Mouse (Mus musculus) adrenal gland, postnatal 25 days (tissue): ENCODE measurements around the gene Trappc1. TPM values are rescaled to one million over a fixed set of nuclear protein-coding genes. Genes with fewer than 3 reads are reported as not detected.

ENCODE experiments used
- DNase-seq: peaks from one replicate; pipeline ENCODE4 v3.0.0; 2021; ENCODE audit warnings: mixed read lengths
- total RNA-seq: library from RNA; stranded (reverse); gene quantifications from 2 replicates; pipeline ENCODE4 v1.2.3, GENCODE M21; 2021

The Trappc1 gene
- total RNA-seq, 1 experiment from 2014 or later = 86.2 TPM

DNA sequence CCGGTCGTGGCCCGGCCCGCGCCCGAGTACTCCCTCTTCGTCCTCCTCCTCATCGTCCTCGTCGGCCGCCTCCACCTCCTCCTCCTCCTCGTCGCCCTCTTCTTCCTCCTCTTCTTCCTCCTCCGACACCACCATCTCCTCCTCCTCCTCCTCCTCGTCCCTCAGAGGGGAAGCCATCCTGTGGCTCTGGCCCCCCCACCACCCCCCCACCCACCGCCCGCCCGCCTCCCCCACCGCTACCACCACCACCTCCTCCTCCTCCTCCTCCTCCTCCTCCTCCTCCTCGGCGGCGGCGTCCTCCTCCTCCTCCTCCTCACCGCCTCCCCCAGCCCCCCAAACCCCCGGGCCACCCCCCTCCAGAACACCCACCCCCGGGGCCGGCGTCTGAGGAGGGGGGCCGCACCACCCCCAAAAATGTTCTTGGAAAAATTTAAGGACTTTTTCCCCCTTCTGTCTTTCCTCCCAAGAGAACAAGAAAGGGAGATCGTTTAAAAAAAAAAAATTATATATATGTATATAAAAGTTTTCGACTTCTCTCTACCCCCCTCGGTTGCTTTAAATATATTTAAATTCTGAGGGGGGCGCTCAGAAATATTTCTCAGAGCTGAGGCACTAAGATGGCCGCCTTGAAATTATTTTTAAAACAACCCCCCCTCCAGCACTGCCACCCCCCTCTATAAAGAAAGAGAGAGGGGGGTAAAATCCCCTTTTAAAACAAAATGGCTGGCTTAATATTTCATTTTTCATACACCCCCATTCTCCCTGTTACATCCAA lies 45.6 kb downstream of the Trappc1 start, which contains the start of gene Chd3:
TSS of gene Chd3 (minus strand) at position 192 of the 775 bp plus-strand sequence.
- no peak for DNase-seq

DNA sequence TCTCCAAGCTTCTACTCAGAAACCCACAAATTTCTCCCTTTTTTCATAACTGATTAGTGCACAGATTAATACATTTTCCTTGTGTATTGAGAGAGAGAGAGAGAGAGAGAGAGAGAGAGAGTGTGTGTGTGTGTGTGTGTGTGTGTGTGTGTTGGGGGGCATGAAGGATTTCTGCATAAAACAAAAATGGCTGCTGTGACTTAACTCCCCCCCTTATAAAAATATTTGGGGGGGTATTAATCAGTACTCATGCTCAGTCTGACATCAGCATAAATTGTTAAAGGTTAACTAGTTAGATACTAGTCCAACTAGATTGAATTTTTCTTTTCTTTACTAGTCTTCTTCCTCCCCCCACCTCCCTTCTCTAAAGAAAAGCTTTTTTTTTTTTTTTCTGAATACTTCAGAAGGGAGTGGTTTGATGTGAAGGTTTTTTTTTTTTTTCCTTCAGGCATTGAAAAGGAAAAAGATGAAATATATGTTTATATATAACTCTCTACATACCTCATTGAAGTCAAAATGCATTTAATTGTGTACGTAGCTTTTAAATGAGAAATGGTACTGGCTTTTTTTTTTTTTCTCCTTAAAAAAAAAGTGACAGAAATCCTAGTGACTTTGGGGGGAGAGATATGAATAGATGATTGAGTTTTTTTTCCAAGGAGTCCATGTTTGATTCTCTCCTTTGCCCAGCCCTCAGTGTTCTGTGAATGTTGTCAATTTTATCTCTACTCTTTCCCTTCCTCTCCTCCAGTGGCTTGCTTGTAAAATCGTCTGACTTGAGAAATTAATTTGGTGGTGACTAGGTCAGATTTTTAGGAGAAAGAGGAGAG lies 46.4 kb downstream of the Trappc1 start:
- DNase-seq = no peak

DNA sequence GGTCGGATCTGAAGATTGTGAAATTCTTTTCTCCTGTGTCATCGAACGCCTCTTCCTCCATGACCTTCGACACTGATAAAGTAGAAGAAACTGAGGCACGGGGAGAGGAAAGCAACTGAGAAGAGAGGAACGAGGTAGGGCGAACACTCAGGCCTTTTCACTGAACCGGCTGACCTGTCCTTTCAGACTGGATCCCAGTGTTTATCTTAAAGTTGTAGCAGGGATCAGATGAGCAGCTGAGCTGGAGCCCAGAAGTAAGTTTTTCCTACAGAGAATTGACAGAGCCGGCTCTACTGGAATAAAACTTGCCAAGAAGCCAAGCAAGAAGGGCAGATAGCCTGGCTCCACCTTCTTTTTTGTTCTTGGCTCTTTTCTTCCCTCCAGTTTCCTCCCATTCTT lies 47.0 kb downstream of the Trappc1 start:
- DNase-seq = no peak

DNA sequence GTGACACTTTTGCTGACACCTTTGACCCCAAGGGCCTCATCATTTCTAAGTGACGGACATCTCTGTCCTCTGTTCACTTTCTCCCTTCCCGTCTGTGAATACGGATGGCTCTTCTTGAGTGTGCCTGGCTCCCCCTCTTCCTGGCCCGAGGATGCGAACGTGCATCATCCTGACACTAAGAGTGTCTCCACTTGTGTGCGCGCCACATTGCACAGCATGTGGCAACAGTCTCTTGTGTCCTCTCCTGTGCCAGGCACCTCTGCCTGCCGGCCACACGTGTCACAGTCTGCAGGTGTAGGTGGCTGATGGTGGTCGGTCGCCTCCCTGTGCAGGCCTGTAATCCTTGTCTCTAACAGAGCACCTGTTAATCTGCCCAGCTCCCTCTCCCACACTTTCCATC lies 47.8 kb downstream of the Trappc1 start:
- DNase-seq = no peak

DNA sequence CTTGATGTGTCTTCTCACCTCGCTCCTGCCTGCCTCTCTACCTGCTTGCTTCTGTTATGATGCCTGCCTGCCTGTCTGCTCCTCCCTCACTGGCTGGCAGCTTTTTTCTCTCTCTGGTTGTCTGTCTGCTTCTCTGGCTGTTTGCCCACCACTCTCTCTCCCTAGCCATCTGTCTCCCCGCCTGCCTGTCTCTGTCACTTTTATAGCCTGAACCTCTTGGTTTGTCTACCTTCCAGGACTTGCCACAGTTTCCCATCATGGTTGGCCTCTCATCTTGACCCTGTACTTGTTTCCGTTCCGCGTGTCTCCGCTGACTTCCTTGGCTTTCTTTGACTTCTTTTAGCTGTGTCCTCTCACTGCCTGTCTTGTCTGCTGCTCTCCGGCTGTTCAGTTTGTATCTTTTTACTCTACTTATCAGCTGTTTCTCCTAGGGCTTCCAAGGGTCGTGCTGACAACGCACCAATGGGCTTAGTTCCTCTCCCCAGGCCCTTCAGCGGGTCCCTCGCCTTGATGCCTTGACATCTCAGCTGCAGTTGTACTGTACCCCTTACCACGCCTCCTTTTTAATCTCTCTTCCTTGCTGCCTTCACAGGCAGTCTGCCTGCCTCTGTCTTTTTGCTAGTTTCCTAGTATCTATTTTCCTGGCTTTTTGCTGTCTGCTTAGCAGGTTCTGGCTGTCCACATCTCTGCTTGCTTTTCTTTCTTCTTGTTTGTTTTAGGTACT lies 48.4 kb downstream of the Trappc1 start:
- no peak for DNase-seq

DNA sequence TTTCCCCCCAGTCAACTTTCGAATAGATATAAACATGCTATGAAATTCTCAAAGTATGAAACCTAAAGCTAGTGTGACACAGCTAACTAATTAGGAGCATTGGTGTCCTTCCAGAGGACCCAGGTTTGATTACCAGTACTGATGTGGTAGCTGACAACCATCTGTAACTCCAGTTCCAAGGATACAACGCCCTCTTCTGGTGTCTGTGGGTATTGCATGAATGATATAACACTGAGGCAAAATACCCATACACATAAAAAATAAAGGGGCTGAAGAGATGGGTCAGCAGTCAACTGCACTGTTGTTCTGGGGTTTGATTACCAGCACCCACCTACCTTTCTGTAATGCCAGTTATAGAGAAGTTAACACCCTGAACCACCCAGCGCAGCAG lies 49.0 kb downstream of the Trappc1 start:
- DNase-seq = no peak

DNA sequence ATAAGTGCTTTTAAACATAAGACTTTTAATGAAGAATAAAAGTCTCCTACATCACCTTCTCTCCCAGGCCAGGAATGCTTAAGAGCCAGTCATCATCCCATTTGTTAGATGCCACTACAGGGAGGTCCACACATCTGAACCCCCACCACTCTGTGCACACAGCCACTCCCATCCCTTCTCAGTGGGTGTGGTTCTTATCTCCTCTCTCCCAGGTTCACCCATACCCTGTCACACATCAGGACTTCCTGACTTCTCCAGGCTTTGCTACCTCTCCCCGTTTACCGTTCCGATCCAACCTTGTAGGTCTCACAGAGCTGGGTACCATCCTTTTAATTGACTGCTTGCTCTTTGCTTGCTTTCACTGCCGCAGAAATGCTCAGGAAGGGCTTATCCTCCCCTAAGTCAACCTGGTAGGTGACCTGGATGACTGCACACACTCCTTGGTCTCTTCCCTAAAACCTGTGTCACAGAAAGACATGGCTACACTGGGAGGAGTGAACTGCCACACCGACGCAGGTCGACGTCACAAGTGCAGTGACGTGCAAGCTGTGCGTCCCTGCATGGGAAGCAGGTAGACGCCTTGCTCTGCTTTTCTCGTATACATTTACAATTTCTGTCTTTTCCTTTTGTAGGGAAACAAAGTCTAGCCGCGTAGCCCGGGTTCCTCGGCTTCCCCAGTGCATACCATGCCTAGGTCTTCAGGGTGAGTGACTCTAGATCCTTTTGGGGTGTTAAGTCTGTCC lies 49.6 kb downstream of the Trappc1 start:
- DNase-seq = no peak

Other genes starting within 250 kb of the Trappc1 start
- 143 and 163 TPM in 2 replicates for gene Vamp2, start 235.5 kb upstream of the Trappc1 start, total RNA-seq
- gene Per1, start 228.8 kb upstream of the Trappc1 start, total RNA-seq = 66.5 and 84.7 TPM in 2 replicates
- gene Hes7, start 203.6 kb upstream of the Trappc1 start, total RNA-seq = not detected in 2 replicates
- 1.2 and 1.6 TPM in 2 replicates for gene 9130213A22Rik, start 201.4 kb upstream of the Trappc1 start, total RNA-seq
- 0.64 and 2.8 TPM in 2 replicates for gene Aloxe3, start 198.1 kb upstream of the Trappc1 start, total RNA-seq
- gene Alox12b, start 167.0 kb upstream of the Trappc1 start, total RNA-seq = not detected in 2 replicates
- not detected in 2 replicates for gene Alox8, start 126.1 kb upstream of the Trappc1 start, total RNA-seq
- not detected in 2 replicates for gene Gucy2e, start 86.9 kb upstream of the Trappc1 start, total RNA-seq
- gene Cntrob, start 205 bp upstream of the Trappc1 start, total RNA-seq = 10.3 and 13.3 TPM in 2 replicates
- 7.3 and 9.7 TPM in 2 replicates for gene Kcnab3, start 2.3 kb downstream of the Trappc1 start, total RNA-seq
- gene Rnf227, start 16.5 kb downstream of the Trappc1 start, total RNA-seq = 6.8 and 7.7 TPM in 2 replicates
- 105 and 111 TPM in 2 replicates for gene Chd3, start 45.4 kb downstream of the Trappc1 start, total RNA-seq
- gene Naa38, start 71.5 kb downstream of the Trappc1 start, total RNA-seq = 127 and 149 TPM in 2 replicates
- 43.5 and 51.0 TPM in 2 replicates for gene Cyb5d1, start 71.7 kb downstream of the Trappc1 start, total RNA-seq
- 13.9 and 16.9 TPM in 2 replicates for gene Tmem88, start 74.3 kb downstream of the Trappc1 start, total RNA-seq
- gene Kdm6b, start 89.7 kb downstream of the Trappc1 start, total RNA-seq = 45.1 and 46.2 TPM in 2 replicates
- 0.05 and 0.76 TPM in 2 replicates for gene Dnah2, start 225.1 kb downstream of the Trappc1 start, total RNA-seq
- 0.38 and 1.5 TPM in 2 replicates for gene Efnb3, start 236.2 kb downstream of the Trappc1 start, total RNA-seq